Mouse (Mus musculus) ES-Bruce4 (cell line): ENCODE data around the gene Tnfaip8l1. TPM values are rescaled to one million over a fixed set of nuclear protein-coding genes. Genes with fewer than 3 reads are reported as not detected.

ENCODE experiments used
- H3K27ac ChIP-seq: 2 replicates; pipeline ENCODE4 v1.5.1; 2012; ENCODE audit warnings: low read length, inconsistent platforms; ENCODE audit not compliant: insufficient read depth
- H3K27me3 ChIP-seq: 2 replicates; pipeline ENCODE4 v1.6.1; 2012; ENCODE audit warnings: mild to moderate bottlenecking, low read length, inconsistent platforms; ENCODE audit not compliant: control insufficient read depth, poor library complexity, insufficient read depth, severe bottlenecking
- H3K36me3 ChIP-seq: 2 replicates; pipeline ENCODE4 v1.6.1; 2012; ENCODE audit warnings: inconsistent platforms, mild to moderate bottlenecking, low read length, moderate library complexity; ENCODE audit not compliant: control insufficient read depth, poor library complexity, insufficient read depth, severe bottlenecking
- H3K4me1 ChIP-seq: one replicate; pipeline ENCODE4 v1.8.1; 2011; ENCODE audit warnings: low read length; ENCODE audit not compliant: control insufficient read depth, insufficient read depth
- H3K4me3 ChIP-seq: 2 replicates; pipeline ENCODE4 v1.5.1; 2011; ENCODE audit warnings: low read depth, mild to moderate bottlenecking, low read length
- H3K9ac ChIP-seq: 2 replicates; pipeline ENCODE4 v1.6.1; 2012; ENCODE audit warnings: low read depth, mild to moderate bottlenecking, inconsistent platforms; ENCODE audit not compliant: poor library complexity, severe bottlenecking
- H3K9me3 ChIP-seq: replicated peaks from 2 replicates; pipeline ENCODE4 v1.6.1; 2012; ENCODE audit warnings: mild to moderate bottlenecking, low read length, inconsistent platforms; ENCODE audit not compliant: control insufficient read depth, poor library complexity, insufficient read depth, severe bottlenecking
- CTCF ChIP-seq: IDR thresholded peaks from one replicate; pipeline ENCODE4 v1.8.1; 2011; ENCODE audit warnings: low read depth, low read length
- EP300 ChIP-seq: IDR thresholded peaks from 2 replicates; pipeline ENCODE4 v1.6.1; 2011; ENCODE audit warnings: low read depth, low read length; ENCODE audit not compliant: insufficient read depth
- POLR2A ChIP-seq: IDR thresholded peaks from one replicate; pipeline ENCODE4 v1.8.1; 2011; ENCODE audit warnings: low read length; ENCODE audit not compliant: insufficient read depth
- polyA plus RNA-seq: library from polyadenylated mRNA; stranded (reverse); fragments of >200 nt; gene quantifications from 2 replicates; pipeline ENCODE4 v1.2.4, GENCODE M21; 2011; ENCODE audit warnings: low read depth; ENCODE audit not compliant: missing spikeins, insufficient read depth, insufficient read length

Gene Tnfaip8l1
- polyA plus RNA-seq, 1 experiment, result 2.5 TPM

- TF ChIP-seq POLR2A, result no peak
- TF ChIP-seq CTCF, result no peak
- no peak for TF ChIP-seq EP300
- Histone ChIP-seq H3K9me3 (no peaks in the 10 kb centered on the region), H3K9ac (no peak within 1 kb of the TSS), H3K27me3 (peaks cover 4% of the 10 kb centered on the region; the same call in 1 of the 2 replicates), H3K36me3 (no peaks in the 10 kb centered on the region), H3K4me3 (no peak within 1 kb of the TSS), H3K27ac (no peak within 1 kb of the TSS), H3K4me1 (no peaks in the 10 kb centered on the region)
Measured at GRCm38 (mm10) chr17:56121826-56122225, 40.5 kb upstream of the Tnfaip8l1 start, which contains the start of gene Lrg1. TSS of gene Lrg1 (minus strand) at chr17:56122001.

DNA sequence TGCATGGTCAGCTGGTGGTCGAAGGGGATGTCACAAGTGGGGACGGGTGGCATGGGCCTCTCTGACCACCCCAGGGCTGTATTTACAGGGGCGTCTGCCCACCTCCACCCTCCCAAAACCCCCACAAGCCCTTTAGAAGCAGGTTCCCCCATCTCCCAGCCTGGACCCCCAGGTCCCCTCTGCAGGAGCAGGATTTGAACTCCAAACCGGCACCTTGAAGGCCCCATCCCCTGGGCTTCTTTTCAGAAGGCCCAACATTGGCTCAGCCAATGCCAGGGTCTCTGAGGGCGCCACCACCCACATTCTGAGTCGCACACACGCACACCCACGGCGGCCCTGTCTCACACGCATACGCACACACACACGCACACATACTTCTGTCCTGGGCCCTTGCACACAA lies 39.1 kb upstream of the Tnfaip8l1 start:
- Histone ChIP-seq H3K9ac (no peak overlapping the region), H3K27me3 (peaks cover 4% of the 10 kb centered on the region; the same call in 1 of the 2 replicates), H3K27ac (no peak overlapping the region), H3K36me3 (no peaks in the 10 kb centered on the region), H3K4me1 (no peaks in the 10 kb centered on the region), H3K9me3 (no peaks in the 10 kb centered on the region), H3K4me3 (peak overlapping the region; percentile 8; the same call in 1 of the 2 replicates)
- TF ChIP-seq CTCF, result no peak
- TF ChIP-seq EP300, result no peak
- TF ChIP-seq POLR2A, result no peak

DNA sequence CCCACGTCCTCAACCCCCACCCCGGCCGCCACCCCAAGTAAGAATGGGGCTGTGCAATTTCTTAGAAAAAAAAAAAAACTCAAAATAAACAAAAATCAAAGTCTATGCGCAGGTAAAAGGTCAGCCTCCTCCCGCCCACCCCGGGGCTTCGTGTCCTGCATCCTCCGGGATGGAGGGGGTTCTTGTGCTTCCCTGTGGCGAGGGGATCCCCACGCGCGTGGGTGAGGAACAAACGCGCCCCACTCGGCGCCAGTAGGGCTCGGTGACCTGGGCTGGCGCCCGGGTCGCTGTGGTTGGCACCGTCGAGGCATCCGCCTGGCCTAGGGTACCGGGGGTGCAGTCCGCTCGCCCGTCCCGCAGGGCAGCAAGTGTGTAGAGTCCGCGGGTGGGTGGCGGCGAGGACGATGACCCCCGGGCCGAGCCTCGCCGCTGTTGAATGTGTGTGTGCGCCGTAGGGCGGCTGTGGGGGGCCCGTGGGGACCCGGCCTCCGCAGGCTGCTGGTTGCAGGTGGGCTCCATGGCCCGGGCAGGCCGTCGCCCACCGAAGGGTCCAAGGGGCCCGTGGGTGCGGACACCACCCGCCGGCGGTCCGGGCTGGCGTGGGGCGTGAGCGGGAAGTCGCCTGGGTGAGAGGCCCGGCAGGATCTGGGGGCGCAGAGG lies 38.5 kb upstream of the Tnfaip8l1 start:
- Histone ChIP-seq H3K27me3 (peaks cover 4% of the 10 kb centered on the region; the same call in 1 of the 2 replicates), H3K4me3 (peak overlapping the region; percentile 55), H3K4me1 (no peaks in the 10 kb centered on the region), H3K9ac (peak overlapping the region; percentile 21), H3K9me3 (no peaks in the 10 kb centered on the region), H3K27ac (no peak overlapping the region), H3K36me3 (no peaks in the 10 kb centered on the region)
- no peak for TF ChIP-seq EP300
- no peak for TF ChIP-seq POLR2A
- no peak for TF ChIP-seq CTCF

- no peaks in the 10 kb centered on the region for H3K9me3 ChIP-seq
- H3K4me1 ChIP-seq, result no peaks in the 10 kb centered on the region
- peak overlapping the region; percentile 55 for H3K4me3 ChIP-seq
- TF ChIP-seq CTCF, result peak; percentile 79
- no peak for TF ChIP-seq EP300
- H3K27ac ChIP-seq, result no peak overlapping the region
- peak overlapping the region; percentile 21 for H3K9ac ChIP-seq
- H3K36me3 ChIP-seq, result no peaks in the 10 kb centered on the region
- H3K27me3 ChIP-seq, result peaks cover 4% of the 10 kb centered on the region; the same call in 1 of the 2 replicates
Measured at GRCm38 (mm10) chr17:56124377-56125275, 37.7 kb upstream of the Tnfaip8l1 start.

DNA sequence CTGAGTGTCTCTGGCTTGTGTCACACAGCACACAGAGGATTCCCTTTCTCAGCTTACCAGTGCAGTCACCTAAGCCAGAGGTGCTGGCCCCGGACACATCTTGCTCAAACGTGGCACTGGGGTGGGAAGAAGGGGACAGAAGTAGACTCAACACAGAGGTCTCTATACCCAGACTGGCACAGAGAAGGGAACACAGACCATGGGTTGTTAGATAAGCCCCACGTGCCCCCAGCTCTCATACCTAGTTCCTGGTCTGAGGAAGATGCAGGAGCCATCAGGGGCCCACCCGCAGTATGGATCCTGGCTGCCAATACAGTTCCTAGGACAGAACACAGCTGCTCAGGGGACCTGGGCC lies 37.0 kb upstream of the Tnfaip8l1 start:
- H3K4me3 ChIP-seq, result no peak overlapping the region
- H3K9me3 ChIP-seq, result no peaks in the 10 kb centered on the region
- H3K4me1 ChIP-seq, result no peaks in the 10 kb centered on the region
- peaks cover 4% of the 10 kb centered on the region; the same call in 1 of the 2 replicates for H3K27me3 ChIP-seq
- no peak overlapping the region for H3K27ac ChIP-seq
- no peak overlapping the region for H3K9ac ChIP-seq
- H3K36me3 ChIP-seq, result no peaks in the 10 kb centered on the region
- TF ChIP-seq CTCF (no peak), EP300 (no peak), POLR2A (no peak)

GRCm38 (mm10) chr17:56126175-56126574 lies 36.1 kb upstream of the Tnfaip8l1 start:
- Histone ChIP-seq H3K27me3 (peaks cover 4% of the 10 kb centered on the region; the same call in 1 of the 2 replicates), H3K4me1 (no peaks in the 10 kb centered on the region), H3K27ac (no peak overlapping the region), H3K9ac (no peak overlapping the region), H3K9me3 (no peaks in the 10 kb centered on the region), H3K4me3 (no peak overlapping the region), H3K36me3 (no peaks in the 10 kb centered on the region)
- TF ChIP-seq POLR2A (no peak), CTCF (no peak), EP300 (no peak)
